Mouse (Mus musculus): ENCODE data around the gene Tmem213. TPM values are rescaled to one million over a fixed set of nuclear protein-coding genes. Genes with fewer than 3 reads are reported as not detected.

Gene Tmem213
- total and polyA plus RNA-seq, 3 experiments: not detected

- no peaks in the 10 kb centered on the region for H3K9me3 ChIP-seq (replicated peaks; ENCODE audit: insufficient read depth, low read length)
- no peaks in the 10 kb centered on the region for H3K36me3 ChIP-seq (ENCODE audit: control insufficient read depth in 1 of 2, insufficient read depth in 2 of 2, low read length in 2 of 2)
- no peaks in the 10 kb centered on the region for H3K79me2 ChIP-seq (ENCODE audit: control insufficient read depth, insufficient read depth, low read length, poor library complexity)
- H3K27me3 ChIP-seq (ENCODE audit: control insufficient read depth in 1 of 2, insufficient read depth in 2 of 2, low read length in 2 of 2): no peaks in the 10 kb centered on the region
- peak; percentile 79 for DNase-seq (ENCODE audit: low read depth, low spot score)
- no peak overlapping the region for H3K27ac ChIP-seq (ENCODE audit: control insufficient read depth, low read depth, low read length)
- peaks cover 0 to 2% of the 10 kb centered on the region in 2 experiments; a peak in 2 of 4 replicates for H3K4me1 ChIP-seq (ENCODE audit: control insufficient read depth in 1 of 2, insufficient read depth in 2 of 2, low read length in 2 of 2)
- no peak for TF ChIP-seq NELFE (IDR thresholded peaks at IDR 0.05; ENCODE audit: low read depth, low read length)
- no peak for TF ChIP-seq POLR2AphosphoS2 (IDR thresholded peaks at IDR 0.05; ENCODE audit: low read length)
- peak; percentile 83 for TF ChIP-seq ZC3H11A (IDR thresholded peaks at IDR 0.05; ENCODE audit: low read depth, low read length)
- TF ChIP-seq SIN3A (IDR thresholded peaks at IDR 0.05; ENCODE audit: low read length): no peak
- peak; percentile 87 for TF ChIP-seq SMC3 (IDR thresholded peaks at IDR 0.05; ENCODE audit: low read depth, low read length)
- TF ChIP-seq CTCF (IDR thresholded peaks at IDR 0.05 in 2 of 3, conservative IDR thresholded peaks at IDR 0.05 in 1 of 3; ENCODE audit: control insufficient read depth in 1 of 3, insufficient read depth in 1 of 3, low read depth in 2 of 3, low read length in 3 of 3, poor library complexity in 1 of 3, severe bottlenecking in 1 of 3): peak; percentile 61 to 87 (median 61)
- TF ChIP-seq RAD21 (IDR thresholded peaks at IDR 0.05; ENCODE audit: low read depth, low read length): peak; percentile 88
- 0 out of 2 replicates have a peak, but pooled peaks have one; percentile 19 for TF ChIP-seq ZNF384 (IDR thresholded peaks at IDR 0.05; ENCODE audit: low read depth, low read length)
- TF ChIP-seq TAL1 (IDR thresholded peaks at IDR 0.05; ENCODE audit: low read length): no peak
- no peak for TF ChIP-seq POLR2A (IDR thresholded peaks at IDR 0.05; ENCODE audit: control insufficient read depth in 1 of 2, insufficient read depth in 1 of 2, low read depth in 1 of 2, low read length in 2 of 2, poor library complexity in 1 of 2)
- TF ChIP-seq E2F4 (IDR thresholded peaks at IDR 0.05; ENCODE audit: borderline replicate concordance, low read depth, low read length): no peak
- no peak for TF ChIP-seq BHLHE40 (IDR thresholded peaks at IDR 0.05; ENCODE audit: borderline replicate concordance, low read depth, low read length)
- no peak for TF ChIP-seq MYC (IDR thresholded peaks at IDR 0.05; ENCODE audit: low read depth, low read length)
- H3K4me3 ChIP-seq (ENCODE audit: control insufficient read depth in 1 of 2, insufficient read depth in 1 of 2, low read depth in 2 of 2, low read length in 2 of 2): no peak overlapping the region
- H3K9ac ChIP-seq (ENCODE audit: control insufficient read depth, low read depth, low read length, poor library complexity, severe bottlenecking): no peak overlapping the region
These were observed 42.8 kb upstream of the Tmem213 start for GRCm38 (mm10) chr6:38066215-38066614.

GRCm38 (mm10) chr6:38071256-38071655, 37.8 kb upstream of the Tmem213 start:
- no peak overlapping the region for H3K27ac ChIP-seq (ENCODE audit: control insufficient read depth, low read depth, low read length)
- DNase-seq (ENCODE audit: low read depth, low spot score): peak; percentile 14
- TF ChIP-seq MYC (IDR thresholded peaks at IDR 0.05; ENCODE audit: low read depth, low read length) (no peak), EP300 (IDR thresholded peaks at IDR 0.05; ENCODE audit: low read depth in 1 of 2, low read length in 2 of 2) (peak; percentile 29 to 55; a peak in 1 of 4 replicates), NRF1 (IDR thresholded peaks at IDR 0.05; ENCODE audit: insufficient read depth, low read depth, low read length, poor library complexity, severe bottlenecking) (no peak), MAZ (IDR thresholded peaks at IDR 0.05; ENCODE audit: low read depth, low read length) (no peak), GATA1 (IDR thresholded peaks at IDR 0.05; ENCODE audit: low read depth, low read length) (peak; percentile 81), NELFE (IDR thresholded peaks at IDR 0.05; ENCODE audit: low read depth, low read length) (no peak), KAT2A (conservative IDR thresholded peaks at IDR 0.05; ENCODE audit: low read depth, low read length) (no peak), TCF12 (IDR thresholded peaks at IDR 0.05; ENCODE audit: low read depth, low read length) (peak; percentile 58), MXI1 (IDR thresholded peaks at IDR 0.05; ENCODE audit: low read depth, low read length) (no peak), RCOR1 (IDR thresholded peaks at IDR 0.05; ENCODE audit: low read depth, low read length) (no peak), UBTF (IDR thresholded peaks at IDR 0.05; ENCODE audit: borderline replicate concordance, insufficient read depth, low read depth, low read length) (no peak)

More at GRCm38 (mm10) chr6:38071256-38071655, 37.8 kb upstream of the Tmem213 start:
- no peak overlapping the region for H3K9ac ChIP-seq (ENCODE audit: control insufficient read depth, low read depth, low read length, poor library complexity, severe bottlenecking)
- H3K27me3 ChIP-seq (ENCODE audit: control insufficient read depth in 1 of 2, insufficient read depth in 2 of 2, low read length in 2 of 2): no peaks in the 10 kb centered on the region; a peak in 1 of 4 replicates
- no peaks in the 10 kb centered on the region for H3K79me2 ChIP-seq (ENCODE audit: control insufficient read depth, insufficient read depth, low read length, poor library complexity)
- peaks cover 6% of the 10 kb centered on the region in 2 experiments; a peak in 3 of 4 replicates for H3K4me1 ChIP-seq (ENCODE audit: control insufficient read depth in 1 of 2, insufficient read depth in 2 of 2, low read length in 2 of 2)
- H3K36me3 ChIP-seq (ENCODE audit: control insufficient read depth in 1 of 2, insufficient read depth in 2 of 2, low read length in 2 of 2): peaks cover 0 to 2% of the 10 kb centered on the region in 2 experiments; a peak in 1 of 4 replicates
- H3K9me3 ChIP-seq (replicated peaks; ENCODE audit: insufficient read depth, low read length): no peaks in the 10 kb centered on the region
- no peak overlapping the region for H3K4me3 ChIP-seq (ENCODE audit: control insufficient read depth in 1 of 2, insufficient read depth in 1 of 2, low read depth in 2 of 2, low read length in 2 of 2)

Measured in MEL (cell line).